Mouse (Mus musculus): Measurements from ENCODE around the gene Ndufs3. TPM values are rescaled to one million over a fixed set of nuclear protein-coding genes. Genes with fewer than 3 reads are reported as not detected.

Gene Ndufs3
- polyA plus RNA-seq, 1 experiment from 2014 or later: 204 TPM

DNA sequence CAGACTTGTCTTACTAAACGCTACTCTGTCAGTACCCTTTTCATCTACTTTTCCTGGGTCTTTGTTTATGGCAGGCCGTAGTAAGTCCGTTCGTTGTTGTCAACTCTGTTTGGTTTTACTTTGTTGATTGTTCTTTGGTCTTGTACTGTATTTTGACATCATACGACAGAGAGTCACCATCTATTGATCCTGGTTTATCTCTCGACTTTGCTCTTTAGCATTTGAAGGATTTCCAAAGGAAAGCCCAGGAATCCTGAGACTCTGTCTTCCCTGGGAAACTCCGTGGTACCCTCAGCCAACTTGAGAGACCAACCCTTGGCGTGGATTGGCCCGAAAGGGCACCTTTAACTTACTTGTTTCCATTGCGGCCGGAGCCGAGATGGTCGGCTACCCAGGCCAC, 23.9 kb upstream of the Ndufs3 start:
- Histone ChIP-seq H3K4me3 (replicated peaks) (no peak overlapping the region), H3K4me1 (no peaks in the 10 kb centered on the region), H3K27me3 (no peaks in the 10 kb centered on the region), H3K9ac (no peak overlapping the region), H3K9me3 (replicated peaks) (no peaks in the 10 kb centered on the region), H3K27ac (replicated peaks) (no peak overlapping the region), H3K36me3 (no peaks in the 10 kb centered on the region), H3K4me2 (replicated peaks) (no peak overlapping the region)
- whole genome bisulfite sequencing: 85% methylated on average over 13 of the region's 13 CpGs
- no peak for ATAC-seq (ENCODE audit: insufficient number of reproducible peaks, low FRiP score, low TSS enrichment, low read depth)

- WGBS: 87% methylated on average over 2 of the region's 2 CpGs
- no peak overlapping the region for H3K4me2 ChIP-seq (replicated peaks)
- peaks cover 4% of the 10 kb centered on the region; the same call in 1 of the 2 replicates for H3K4me1 ChIP-seq
- no peak overlapping the region for H3K27ac ChIP-seq (replicated peaks)
- no peaks in the 10 kb centered on the region for H3K9me3 ChIP-seq (replicated peaks)
- no peaks in the 10 kb centered on the region for H3K27me3 ChIP-seq
- no peak overlapping the region for H3K9ac ChIP-seq
- no peak for ATAC-seq (ENCODE audit: insufficient number of reproducible peaks, low FRiP score, low TSS enrichment, low read depth)
- no peaks in the 10 kb centered on the region for H3K36me3 ChIP-seq
- no peak overlapping the region for H3K4me3 ChIP-seq (replicated peaks)
Measured at GRCm38 (mm10) chr2:90922636-90923035, 18.0 kb upstream of the Ndufs3 start.

GRCm38 (mm10) chr2:90921178-90921577, 16.6 kb upstream of the Ndufs3 start:
- no peaks in the 10 kb centered on the region for H3K36me3 ChIP-seq
- WGBS: 44% methylated on average over 1 of the region's 1 CpGs
- peaks cover 9% of the 10 kb centered on the region for H3K4me1 ChIP-seq
- no peak for ATAC-seq (ENCODE audit: insufficient number of reproducible peaks, low FRiP score, low TSS enrichment, low read depth)
- no peak overlapping the region for H3K9ac ChIP-seq
- H3K4me3 ChIP-seq (replicated peaks): no peak overlapping the region
- H3K27ac ChIP-seq (replicated peaks): peak overlapping the region; percentile 44; the same call in 1 of the 2 replicates
- no peaks in the 10 kb centered on the region for H3K9me3 ChIP-seq (replicated peaks)
- no peak overlapping the region for H3K4me2 ChIP-seq (replicated peaks)
- no peaks in the 10 kb centered on the region for H3K27me3 ChIP-seq

DNA sequence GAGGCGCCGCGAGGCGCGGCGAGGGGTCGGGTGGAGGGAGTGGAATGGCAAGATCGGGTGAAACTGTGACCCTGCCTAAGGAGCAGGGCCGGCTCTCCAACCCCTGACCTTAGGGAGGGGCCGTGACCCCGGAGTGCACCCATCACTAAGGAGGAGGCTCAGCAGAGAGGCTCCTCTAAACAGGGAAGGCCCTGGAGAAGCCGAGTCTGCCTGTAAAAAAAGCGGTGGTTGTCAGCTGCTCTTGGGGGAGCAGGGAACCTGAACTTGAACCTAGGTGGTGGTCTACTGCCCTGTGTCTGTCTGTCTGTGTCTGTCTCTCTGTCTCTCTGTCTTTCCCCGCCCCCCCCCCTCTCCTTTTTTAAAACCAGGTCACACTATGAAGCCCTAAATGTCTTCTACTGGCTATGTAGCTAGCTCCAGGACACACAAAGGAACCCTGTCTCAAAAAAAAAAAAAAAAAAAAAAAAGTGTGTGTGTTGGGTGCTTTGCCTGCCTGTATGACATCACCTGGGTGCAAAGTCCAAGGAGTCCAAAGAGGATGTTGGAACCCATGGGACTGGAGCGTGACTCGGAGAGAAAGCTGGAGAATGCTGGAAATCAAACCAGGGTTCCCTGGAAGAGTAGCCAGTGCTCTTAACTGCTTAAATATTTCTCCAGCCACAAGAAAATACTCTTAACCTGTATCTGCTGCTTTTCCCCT, 13.5 kb upstream of the Ndufs3 start:
- Histone ChIP-seq H3K27me3 (no peaks in the 10 kb centered on the region), H3K4me1 (peaks cover 18% of the 10 kb centered on the region), H3K4me3 (replicated peaks) (peak overlapping the region; percentile 70), H3K27ac (replicated peaks) (peak overlapping the region; percentile 94), H3K4me2 (replicated peaks) (peak overlapping the region; percentile 75), H3K36me3 (peaks cover 8% of the 10 kb centered on the region; the same call in 1 of the 2 replicates), H3K9ac (peak overlapping the region; percentile 95), H3K9me3 (replicated peaks) (no peaks in the 10 kb centered on the region)
- 10% methylated on average over 16 of the region's 16 CpGs for WGBS
- ATAC-seq (ENCODE audit: insufficient number of reproducible peaks, low FRiP score, low TSS enrichment, low read depth): peak; percentile 68; the same call in 1 of the 2 replicates

- Histone ChIP-seq H3K9ac (peak overlapping the region; percentile 95), H3K4me3 (replicated peaks) (peak overlapping the region; percentile 70), H3K4me1 (peaks cover 18% of the 10 kb centered on the region), H3K9me3 (replicated peaks) (no peaks in the 10 kb centered on the region), H3K27ac (replicated peaks) (peak overlapping the region; percentile 94), H3K4me2 (replicated peaks) (peak overlapping the region; percentile 75), H3K36me3 (peaks cover 15% of the 10 kb centered on the region; the same call in 1 of the 2 replicates), H3K27me3 (no peaks in the 10 kb centered on the region)
- under 1% methylated on average over 73 of the region's 73 CpGs for WGBS
- ATAC-seq (ENCODE audit: insufficient number of reproducible peaks, low FRiP score, low TSS enrichment, low read depth): peak; percentile 81
Measured at GRCm38 (mm10) chr2:90917233-90917998, 12.8 kb upstream of the Ndufs3 start.

- H3K9ac ChIP-seq: peak overlapping the region; percentile 95
- H3K27me3 ChIP-seq: no peaks in the 10 kb centered on the region
- WGBS: 16% methylated on average over 7 of the region's 7 CpGs
- peak overlapping the region; percentile 75 for H3K4me2 ChIP-seq (replicated peaks)
- peaks cover 20% of the 10 kb centered on the region for H3K36me3 ChIP-seq
- H3K27ac ChIP-seq (replicated peaks): peak overlapping the region; percentile 94
- no peak for ATAC-seq (ENCODE audit: insufficient number of reproducible peaks, low FRiP score, low TSS enrichment, low read depth)
- peaks cover 18% of the 10 kb centered on the region for H3K4me1 ChIP-seq
- no peaks in the 10 kb centered on the region for H3K9me3 ChIP-seq (replicated peaks)
- H3K4me3 ChIP-seq (replicated peaks): peak overlapping the region; percentile 70
Measured at GRCm38 (mm10) chr2:90916560-90917232, 12.1 kb upstream of the Ndufs3 start.

GRCm38 (mm10) chr2:90915516-90915915, 10.9 kb upstream of the Ndufs3 start:
- Histone ChIP-seq H3K9ac (no peak overlapping the region), H3K4me1 (peaks cover 18% of the 10 kb centered on the region), H3K4me2 (replicated peaks) (peak overlapping the region; percentile 75; the same call in 1 of the 2 replicates), H3K4me3 (replicated peaks) (no peak overlapping the region), H3K27me3 (no peaks in the 10 kb centered on the region), H3K36me3 (peaks cover 32% of the 10 kb centered on the region), H3K27ac (replicated peaks) (no peak overlapping the region), H3K9me3 (replicated peaks) (no peaks in the 10 kb centered on the region)
- ATAC-seq (ENCODE audit: insufficient number of reproducible peaks, low FRiP score, low TSS enrichment, low read depth): no peak
- WGBS: 57% methylated on average over 1 of the region's 1 CpGs

- Histone ChIP-seq H3K9ac (no peak overlapping the region), H3K4me3 (replicated peaks) (no peak overlapping the region), H3K36me3 (peaks cover 51% of the 10 kb centered on the region), H3K9me3 (replicated peaks) (no peaks in the 10 kb centered on the region), H3K27me3 (no peaks in the 10 kb centered on the region), H3K4me2 (replicated peaks) (no peak overlapping the region), H3K27ac (replicated peaks) (no peak overlapping the region), H3K4me1 (peaks cover 18% of the 10 kb centered on the region)
- no peak for ATAC-seq (ENCODE audit: insufficient number of reproducible peaks, low FRiP score, low TSS enrichment, low read depth)
- WGBS: 83% methylated on average over 2 of the region's 2 CpGs
Measured at GRCm38 (mm10) chr2:90913671-90914070, 9.0 kb upstream of the Ndufs3 start.

GRCm38 (mm10) chr2:90911668-90912067, 7.0 kb upstream of the Ndufs3 start:
- peaks cover 21% of the 10 kb centered on the region for H3K4me1 ChIP-seq
- H3K27ac ChIP-seq (replicated peaks): no peak overlapping the region
- H3K4me3 ChIP-seq (replicated peaks): no peak overlapping the region
- no peaks in the 10 kb centered on the region for H3K27me3 ChIP-seq
- H3K36me3 ChIP-seq: peaks cover 62% of the 10 kb centered on the region
- 67% methylated on average over 1 of the region's 1 CpGs for WGBS
- ATAC-seq (ENCODE audit: insufficient number of reproducible peaks, low FRiP score, low TSS enrichment, low read depth): no peak
- H3K9ac ChIP-seq: no peak overlapping the region
- no peaks in the 10 kb centered on the region for H3K9me3 ChIP-seq (replicated peaks)
- no peak overlapping the region for H3K4me2 ChIP-seq (replicated peaks)

- Histone ChIP-seq H3K9ac (no peak overlapping the region), H3K27me3 (no peaks in the 10 kb centered on the region), H3K4me1 (peaks cover 17% of the 10 kb centered on the region), H3K27ac (replicated peaks) (no peak overlapping the region), H3K4me3 (replicated peaks) (no peak overlapping the region), H3K9me3 (replicated peaks) (no peaks in the 10 kb centered on the region), H3K36me3 (peaks cover 66% of the 10 kb centered on the region), H3K4me2 (replicated peaks) (no peak overlapping the region)
- WGBS: 80% methylated on average over 1 of the region's 1 CpGs
- no peak for ATAC-seq (ENCODE audit: insufficient number of reproducible peaks, low FRiP score, low TSS enrichment, low read depth)
Measured at GRCm38 (mm10) chr2:90910861-90911260, 6.2 kb upstream of the Ndufs3 start.

- peaks cover 57% of the 10 kb centered on the region for H3K36me3 ChIP-seq
- 91% methylated on average over 2 of the region's 2 CpGs for WGBS
- no peak overlapping the region for H3K4me2 ChIP-seq (replicated peaks)
- H3K4me3 ChIP-seq (replicated peaks): no peak overlapping the region
- H3K4me1 ChIP-seq: peaks cover 27% of the 10 kb centered on the region
- H3K9me3 ChIP-seq (replicated peaks): no peaks in the 10 kb centered on the region
- no peaks in the 10 kb centered on the region for H3K27me3 ChIP-seq
- ATAC-seq (ENCODE audit: insufficient number of reproducible peaks, low FRiP score, low TSS enrichment, low read depth): no peak
- no peak overlapping the region for H3K27ac ChIP-seq (replicated peaks)
- H3K9ac ChIP-seq: no peak overlapping the region
Measured at GRCm38 (mm10) chr2:90906721-90907120, 2.1 kb upstream of the Ndufs3 start.

Measured in embryonic facial prominence, embryonic 15.5 days (tissue).